Mouse (Mus musculus) cerebellum, postnatal 4 days (tissue): ENCODE measurements at regions not wholly inside any gene's neighbourhood (a gene's known extent, or its start where the extent isn't known, plus 50 kb on each side); places are given as distances from the start of the nearest gene placed in this dataset.
A peak's percentile ranks its signal among the peaks of the same experiment; 100 is the strongest.

ENCODE experiments used
- DNase-seq, 2 experiments: peaks; one replicate each; pipeline ENCODE4 v3.0.0; 2022; ENCODE audit warnings: low spot score in 2 of 2, mixed read lengths in 1 of 2

DNA sequence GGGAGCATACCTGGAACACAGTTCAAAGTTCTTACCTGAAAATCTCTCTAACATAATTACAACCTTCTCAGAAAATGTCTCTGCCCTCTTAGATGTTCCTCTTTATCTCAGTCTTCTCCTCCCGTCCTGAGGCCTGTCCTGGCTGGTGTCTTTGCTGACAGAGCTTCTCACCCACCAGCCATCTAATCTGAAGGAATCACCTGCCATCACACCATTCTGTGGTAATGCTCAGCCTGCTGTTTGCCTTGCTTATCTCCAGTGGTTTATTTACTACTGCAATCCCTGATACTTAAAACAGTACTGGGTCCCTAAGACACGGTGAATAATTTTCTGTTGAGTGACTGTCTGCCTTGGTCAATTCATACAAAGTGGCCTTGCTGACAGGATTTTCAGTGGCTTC, 317.8 kb upstream of the Hnrnpa3 start:
- DNase-seq = no peak

DNA sequence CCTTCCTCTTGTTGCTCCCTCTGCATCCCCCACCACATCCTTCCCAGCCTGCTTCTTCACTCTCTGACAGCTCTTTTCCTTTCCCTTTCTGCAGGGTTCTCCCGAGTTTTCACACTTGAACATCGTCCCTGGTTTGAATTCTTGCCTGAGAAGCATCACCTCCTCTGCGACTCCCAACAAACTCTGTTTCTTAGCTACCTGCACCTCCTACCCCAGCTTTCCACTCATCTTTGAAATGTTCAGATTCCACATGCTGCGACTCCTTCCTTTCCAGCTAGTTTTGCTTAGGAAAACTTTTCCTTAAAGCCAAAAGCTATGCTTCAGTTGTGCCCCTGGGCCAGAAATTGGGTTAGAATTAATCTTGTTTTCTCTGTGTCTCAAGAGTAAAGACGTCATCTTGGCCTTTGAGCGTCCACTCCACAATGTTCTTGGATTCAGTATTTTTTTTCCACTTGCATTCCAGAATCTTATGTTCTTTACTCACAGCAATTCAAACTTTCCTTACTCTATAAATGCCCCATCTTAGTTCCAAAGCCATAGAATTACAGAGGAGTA, 317.3 kb upstream of the Hnrnpa3 start:
- DNase-seq = no peak

DNA sequence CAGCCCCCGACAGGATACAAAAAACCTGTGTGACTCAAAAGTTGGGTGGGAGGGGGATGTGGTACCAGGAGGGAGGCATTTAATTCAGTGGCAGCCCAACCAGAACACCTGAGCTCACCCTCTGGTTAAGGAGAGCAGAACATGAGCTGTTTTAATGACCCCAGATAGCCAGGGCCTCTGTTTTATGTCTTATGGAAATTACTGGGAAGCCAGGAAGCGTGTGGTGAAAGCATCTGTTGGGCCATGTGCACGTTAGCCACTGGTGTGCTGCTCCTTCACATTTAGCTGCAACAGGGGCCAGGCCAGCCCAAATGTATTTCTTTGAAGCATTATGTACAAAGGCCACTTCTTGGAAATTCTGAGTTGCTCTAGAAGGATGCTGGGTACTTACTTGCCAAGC, 308.2 kb upstream of the Hnrnpa3 start:
- DNase-seq = no peak

DNA sequence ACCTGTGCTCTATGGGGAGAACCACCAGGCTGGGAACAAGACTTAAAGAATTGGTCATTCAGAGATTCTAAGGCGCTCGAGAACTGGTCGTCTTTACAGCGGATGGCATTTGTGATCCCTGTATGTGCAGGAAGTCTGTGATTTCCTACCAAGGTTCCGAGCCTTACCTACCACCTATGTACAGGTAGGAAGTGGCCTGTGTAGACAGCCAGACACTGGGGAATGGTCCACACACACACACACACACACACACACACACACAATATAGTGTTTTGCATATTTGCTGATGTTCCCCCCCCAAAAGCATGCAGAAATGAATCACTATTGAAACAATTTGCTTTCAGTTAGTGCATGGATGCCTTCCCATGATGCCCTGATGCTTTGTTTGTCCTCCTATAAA, 307.1 kb upstream of the Hnrnpa3 start:
- DNase-seq = no peak

DNA sequence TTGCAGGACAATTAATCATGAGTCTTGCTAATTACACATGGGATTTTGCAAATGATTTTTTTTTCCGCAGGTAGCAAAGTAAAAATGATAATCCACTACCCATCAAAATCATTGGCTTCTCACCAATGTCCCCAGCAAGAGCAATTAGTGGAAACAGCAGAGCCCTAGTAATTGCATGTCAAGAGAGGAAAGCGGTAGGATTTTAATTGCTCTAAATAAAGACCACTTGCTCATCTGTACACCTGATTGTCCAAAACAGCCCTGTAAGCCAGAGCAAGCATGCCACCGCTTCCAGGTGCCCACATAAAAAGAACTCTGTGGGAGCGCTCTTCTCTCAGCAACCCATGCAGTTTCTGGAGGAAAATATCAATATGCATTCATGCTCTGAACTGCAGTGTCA, 306.5 kb upstream of the Hnrnpa3 start:
- no peak for DNase-seq

DNA sequence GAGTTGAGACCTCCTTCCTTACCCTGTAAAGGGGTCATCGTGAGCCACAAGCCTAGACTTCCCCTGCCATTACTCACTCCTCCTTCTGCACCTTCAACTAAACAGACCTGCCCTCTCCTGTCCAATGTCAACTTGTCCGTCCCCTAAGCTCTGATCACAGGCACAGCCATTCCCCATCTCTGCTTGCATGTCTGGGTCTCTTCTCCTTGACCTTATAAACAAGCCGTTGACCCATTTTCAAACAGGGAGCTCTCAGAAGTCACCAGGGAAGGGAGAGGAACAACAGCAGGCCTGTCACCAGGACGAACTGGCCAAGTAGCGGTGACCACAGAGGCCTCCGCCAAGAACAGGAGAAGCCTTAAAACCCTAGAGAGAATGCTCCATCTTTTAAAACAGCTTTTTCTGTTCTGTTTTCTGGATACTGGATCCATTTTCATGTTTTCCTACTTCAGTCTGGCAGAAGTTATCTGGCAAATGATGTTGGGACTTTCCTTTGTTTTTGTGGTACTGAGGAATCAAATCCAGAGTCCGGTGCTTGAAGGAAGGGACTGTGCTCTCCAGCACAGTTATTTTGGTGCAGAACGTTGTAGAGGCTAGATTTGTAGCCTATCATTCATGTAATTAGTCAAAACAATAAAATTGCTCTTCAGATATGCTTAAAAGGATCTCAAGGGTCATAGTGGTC, 302.2 kb upstream of the Hnrnpa3 start:
- DNase-seq = no peak

DNA sequence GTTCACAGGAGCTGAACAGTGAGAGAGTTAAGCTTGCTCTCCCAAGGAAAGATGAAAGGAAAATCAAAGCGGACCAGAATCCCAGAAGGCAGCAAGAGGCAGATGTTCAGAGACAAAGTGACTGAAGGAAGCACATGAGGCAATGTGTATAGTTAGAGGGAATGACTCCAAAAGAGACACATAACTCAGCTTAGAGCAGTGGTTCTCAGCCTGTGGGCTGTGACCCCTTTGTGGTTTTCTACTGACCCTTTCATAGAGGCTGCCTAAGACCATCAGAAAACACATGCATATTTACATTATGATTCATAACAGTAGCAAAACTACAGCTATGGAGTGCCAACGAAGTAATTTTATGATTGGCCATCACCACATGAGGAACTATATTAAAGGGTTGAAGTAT, 301.5 kb upstream of the Hnrnpa3 start:
- no peak for DNase-seq

DNA sequence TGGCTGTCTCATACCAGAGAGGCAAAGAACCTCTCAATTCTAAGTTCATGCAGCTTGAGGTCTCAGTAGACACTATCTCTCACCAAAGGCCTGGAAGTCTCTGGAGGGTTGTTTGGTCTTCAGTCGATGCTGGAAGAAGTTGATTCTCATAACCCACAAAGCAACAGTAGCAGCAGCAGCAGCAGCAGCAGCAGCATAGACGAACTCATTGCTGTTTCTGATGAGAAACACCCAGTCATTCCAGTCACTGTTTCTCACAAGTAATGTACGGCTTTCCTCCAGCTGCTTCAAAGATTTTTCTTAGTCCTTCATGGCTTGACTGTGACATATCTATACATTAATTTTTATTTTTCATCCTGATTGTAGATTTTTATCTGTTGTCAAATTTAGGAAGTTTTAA, 298.1 kb upstream of the Hnrnpa3 start:
- no peak for DNase-seq

DNA sequence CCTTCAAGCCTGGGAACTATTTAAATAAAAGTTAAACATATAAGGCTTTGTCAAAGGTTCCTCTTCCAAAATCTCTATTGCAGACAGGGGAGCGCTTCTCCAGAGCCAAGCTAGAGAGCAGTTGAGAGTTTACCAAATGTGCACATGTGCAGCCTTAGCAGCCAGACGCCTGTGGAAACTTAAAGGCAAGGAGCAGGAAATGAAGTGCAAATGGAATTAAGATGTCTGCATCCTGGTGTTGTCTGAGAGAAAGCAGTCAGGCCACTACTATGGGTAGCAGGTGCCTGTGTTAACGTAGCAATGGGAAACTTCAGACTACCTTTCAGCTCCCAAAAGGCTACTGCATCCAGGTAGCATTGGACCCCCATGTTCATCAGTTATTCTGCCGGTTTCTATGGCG, 282.4 kb upstream of the Hnrnpa3 start:
- no peak for DNase-seq

DNA sequence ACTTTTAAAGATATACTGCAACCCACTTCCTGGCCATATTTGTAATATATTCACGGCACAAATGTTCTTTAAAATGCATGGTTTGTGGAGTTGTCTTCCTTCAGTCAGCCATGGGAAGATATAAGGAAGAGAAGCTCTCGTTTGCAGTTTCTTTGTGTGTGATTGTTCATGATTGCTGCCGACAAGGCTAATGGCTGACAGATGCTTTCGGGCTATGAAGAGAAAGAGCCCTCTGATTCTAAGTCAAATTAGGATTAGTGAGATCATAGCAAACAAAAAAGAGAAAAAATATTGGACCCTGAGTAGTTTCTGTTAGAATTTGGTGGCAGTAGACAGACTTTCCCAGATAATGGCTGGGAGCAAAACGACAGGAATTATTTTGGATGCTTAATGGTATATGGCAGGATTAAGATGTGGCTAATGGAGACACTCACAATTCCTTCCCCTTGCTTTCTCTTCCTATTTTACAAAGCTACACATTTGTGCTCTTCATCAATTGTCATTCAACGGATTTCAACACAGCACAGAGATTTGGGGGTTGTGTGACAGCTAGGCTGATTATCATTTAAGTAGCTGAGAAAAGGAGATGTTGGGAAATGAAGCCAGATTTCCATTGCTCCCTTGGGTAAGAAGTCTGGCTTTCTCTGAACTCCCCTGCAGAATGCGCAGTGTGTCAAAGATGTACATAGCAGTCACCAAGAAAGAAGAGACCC, 273.4 kb upstream of the Hnrnpa3 start:
- no peak for DNase-seq

DNA sequence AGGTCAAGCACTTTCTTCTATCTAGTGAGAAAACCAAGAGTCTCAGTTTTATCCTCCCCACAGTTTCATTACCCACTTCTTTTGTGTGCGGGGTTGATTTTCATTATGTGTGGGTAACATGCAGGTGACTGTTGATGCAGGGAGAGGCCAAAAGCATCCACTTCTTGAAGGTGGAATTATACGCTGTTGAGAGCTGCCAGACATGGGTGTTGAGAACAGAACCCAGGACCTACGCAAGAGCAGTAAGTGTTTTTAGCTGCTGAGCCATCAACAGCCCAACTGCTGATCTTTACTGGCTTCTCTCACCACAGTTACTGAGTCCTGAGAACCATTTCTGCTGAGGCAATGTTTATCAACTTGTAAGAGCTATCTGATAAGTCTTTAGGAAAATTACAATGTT, 272.4 kb upstream of the Hnrnpa3 start:
- no peak for DNase-seq

DNA sequence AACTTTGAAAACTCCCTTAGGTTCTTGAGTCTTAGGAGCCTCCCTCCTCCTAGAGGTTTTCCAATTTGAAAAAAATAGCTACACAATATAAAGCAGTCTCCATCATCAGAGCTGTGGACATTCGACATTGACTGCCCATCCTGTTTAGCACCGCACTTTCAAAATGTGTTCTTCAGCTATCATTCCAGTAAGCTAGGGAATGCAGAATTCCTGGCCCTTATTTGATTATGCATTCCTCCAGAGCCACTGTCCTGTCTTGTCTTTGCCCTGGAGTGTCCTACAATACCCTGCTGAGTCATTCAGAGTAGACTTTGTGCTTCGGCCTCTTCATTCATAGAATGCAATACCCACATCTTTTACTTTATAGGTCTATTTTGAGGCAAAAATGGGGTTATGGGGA, 267.0 kb upstream of the Hnrnpa3 start:
- DNase-seq = no peak

DNA sequence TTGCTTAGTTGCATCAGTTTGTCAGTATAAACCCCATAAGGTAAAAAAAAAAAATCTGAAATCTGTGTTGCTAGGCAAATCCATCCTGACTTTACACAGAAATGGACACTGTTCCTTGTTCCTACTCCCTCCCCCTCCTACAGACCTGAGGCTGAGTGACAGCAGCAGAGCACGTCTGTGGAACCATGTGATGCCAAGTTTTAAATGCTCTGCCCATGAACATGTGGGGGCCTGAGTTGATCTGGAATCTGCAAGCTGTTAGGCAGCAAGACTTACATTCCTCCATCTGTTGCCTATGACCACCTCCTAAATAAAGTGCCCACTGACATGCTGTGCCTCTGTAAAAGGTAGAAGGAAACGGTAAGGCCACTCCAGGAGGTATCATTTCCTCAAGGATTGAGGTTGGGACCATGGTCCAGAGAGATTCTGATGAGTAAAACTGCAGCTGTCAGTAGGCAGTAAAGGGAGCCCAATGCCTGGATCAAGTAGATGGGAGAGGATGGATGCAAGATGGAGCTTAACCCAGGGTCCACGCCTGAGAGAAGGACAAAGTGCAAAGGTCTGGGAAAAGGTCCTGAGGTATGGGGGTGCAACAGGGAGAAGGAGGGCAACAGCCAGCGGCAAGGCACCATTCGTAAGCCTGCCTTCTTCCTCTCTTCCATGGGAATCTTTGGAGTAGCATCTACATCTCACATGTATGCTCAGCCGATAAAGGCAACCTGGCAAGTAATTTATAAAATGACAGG, 264.0 kb upstream of the Hnrnpa3 start:
- no peak for DNase-seq

DNA sequence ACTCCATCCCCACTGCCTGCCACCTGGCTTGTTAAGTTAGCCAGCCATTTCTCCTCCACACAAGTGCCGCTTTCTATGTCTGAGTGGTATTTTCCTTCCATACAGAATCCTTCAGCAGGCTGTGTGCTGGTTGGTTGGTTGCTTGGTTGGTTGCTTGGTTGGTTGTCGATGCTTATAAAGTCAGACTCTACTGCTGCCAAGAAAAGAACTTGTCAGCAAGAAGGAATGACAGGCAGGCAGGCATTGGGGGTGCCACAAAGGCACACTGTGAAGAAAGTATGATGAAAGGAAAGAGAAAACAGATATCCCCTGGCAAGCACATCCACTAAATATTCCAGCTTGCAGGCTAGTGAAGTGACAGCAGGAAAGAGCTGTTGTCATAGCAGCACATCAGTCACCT, 263.0 kb upstream of the Hnrnpa3 start:
- no peak for DNase-seq

DNA sequence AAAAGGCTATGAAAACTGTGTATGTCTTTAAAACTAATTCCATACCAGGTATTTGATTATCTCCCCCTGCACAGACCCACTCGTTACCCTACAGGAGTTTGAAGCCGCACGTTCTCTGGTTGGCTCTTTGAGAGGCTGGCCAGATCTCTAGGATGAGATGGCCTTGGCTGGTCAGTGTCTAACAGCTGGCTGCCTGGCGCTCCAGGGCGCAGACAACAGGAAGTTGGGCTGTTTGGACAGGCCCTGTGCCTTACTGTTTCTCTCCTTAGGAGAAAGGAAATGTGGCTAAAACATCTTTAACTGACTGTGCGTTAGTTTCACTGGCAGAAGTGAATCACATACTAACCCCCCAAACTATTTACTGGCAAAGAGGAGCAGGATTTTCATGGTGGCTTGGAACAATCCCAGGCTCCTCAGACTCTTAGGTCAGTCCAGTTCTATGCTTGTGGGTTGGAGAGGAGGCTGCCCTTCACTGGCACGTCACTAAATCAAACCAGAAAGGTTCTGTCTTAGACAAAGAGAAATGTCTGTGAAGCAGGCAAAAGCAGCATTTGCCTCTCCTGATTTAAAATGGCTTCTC, 258.7 kb upstream of the Hnrnpa3 start:
- DNase-seq = no peak

DNA sequence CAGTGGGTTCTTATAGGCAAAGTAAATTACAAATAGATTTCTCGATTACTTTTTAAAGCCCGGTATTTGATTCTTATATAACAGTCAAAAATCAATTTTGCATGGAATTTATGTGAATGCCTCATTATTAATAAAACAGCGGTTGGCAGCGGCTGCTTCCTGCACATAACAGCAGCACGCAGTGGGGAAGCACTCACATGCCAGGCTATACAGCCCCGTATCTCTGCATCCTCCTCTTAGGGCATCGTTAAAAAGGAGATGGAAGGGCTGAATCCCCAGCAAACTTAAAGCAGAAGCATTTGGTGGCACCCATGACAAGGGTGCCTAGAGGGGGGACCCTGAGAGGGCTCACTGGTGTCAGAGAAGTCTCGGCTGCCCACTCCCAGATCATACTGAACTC, 255.3 kb upstream of the Hnrnpa3 start:
- no peak for DNase-seq

DNA sequence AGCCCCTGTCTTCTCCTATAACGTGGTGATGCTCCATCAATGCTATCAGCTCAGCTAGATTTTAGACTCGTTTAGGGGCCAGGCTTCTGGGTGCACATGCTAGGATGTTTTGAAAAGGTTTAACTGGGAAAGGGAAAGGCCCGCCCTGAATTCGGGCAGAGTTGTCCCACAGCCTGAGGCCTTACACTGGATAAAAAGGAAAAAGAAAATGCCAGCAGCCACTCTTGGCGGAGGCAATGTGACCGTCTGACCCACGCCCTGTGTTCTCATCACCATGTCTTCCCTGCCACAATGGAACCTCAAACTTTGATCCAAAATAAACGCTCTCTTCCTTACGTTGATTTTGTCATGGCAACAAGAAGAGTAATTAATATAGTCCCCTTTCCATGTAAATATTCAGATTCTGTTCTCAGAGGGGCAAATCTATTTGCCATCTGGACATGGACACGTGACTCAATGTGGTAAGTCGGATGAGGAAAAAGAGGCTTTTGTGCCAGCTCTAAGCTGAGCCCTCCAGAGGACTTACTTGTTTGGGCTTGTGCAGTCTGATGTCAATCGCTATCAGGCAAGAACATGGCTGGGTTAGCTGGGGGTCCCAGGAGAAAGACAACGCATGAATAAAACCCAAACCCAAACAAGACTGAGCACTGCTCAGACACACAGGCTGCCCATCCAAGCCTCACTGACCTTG, 253.4 kb upstream of the Hnrnpa3 start:
- peak in 1 of 2 experiments; percentile 10 for DNase-seq

DNA sequence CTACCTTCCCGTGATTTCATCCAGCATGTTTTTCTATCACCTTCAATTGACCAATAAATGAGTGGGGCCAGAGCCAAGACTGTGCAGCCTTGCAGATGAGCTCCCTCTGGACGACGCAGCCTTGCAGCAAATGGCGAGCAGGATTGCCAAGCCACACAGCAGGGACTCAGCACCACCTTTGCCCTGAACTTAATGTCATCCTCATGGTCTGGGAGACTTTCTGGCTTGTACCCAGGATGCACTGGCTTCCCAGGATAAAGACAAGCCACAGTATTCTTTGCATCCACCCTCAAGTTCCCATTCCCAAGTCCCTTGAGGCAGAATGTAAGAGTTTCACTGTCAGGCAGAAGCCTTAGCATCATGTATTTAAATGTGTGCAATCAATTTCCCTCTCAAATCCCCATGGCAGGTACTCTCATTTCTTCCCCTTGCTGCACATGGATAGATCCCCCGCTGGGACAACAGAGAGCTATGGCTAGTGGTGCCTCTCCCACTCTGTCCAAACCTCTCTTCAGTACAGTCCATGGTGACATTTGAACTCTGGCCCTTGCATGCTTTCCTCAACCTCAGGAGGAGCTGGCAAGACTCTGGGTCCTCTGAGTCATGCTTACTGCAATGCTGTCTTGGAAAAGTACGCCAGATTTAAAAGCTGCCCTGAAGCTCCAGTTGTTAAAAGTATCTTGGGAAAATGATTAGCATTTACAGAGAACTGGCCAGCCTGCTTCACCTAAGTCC, 252.2 kb upstream of the Hnrnpa3 start:
- DNase-seq = peak in 1 of 2 experiments; percentile 49

DNA sequence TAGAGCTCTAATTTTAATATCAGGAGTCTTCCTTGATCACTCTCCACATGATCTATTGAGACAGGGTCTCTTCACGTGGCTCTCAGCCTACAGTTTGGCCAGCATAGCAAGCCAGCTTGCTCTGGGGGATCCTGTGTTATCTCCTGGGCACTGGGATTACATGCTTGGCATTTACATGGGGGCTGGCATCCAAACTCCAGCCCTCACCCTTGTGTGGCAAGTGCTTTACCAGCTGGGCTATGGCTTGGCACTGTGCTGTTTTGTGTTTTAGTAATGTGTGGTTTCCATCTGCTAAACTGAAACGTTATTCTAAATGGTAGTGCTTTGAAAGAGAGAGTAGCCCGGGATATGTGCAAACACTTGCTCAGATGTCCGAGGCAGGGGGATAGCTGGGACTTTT, 251.5 kb upstream of the Hnrnpa3 start:
- DNase-seq = peak in 1 of 2 experiments; percentile 37

DNA sequence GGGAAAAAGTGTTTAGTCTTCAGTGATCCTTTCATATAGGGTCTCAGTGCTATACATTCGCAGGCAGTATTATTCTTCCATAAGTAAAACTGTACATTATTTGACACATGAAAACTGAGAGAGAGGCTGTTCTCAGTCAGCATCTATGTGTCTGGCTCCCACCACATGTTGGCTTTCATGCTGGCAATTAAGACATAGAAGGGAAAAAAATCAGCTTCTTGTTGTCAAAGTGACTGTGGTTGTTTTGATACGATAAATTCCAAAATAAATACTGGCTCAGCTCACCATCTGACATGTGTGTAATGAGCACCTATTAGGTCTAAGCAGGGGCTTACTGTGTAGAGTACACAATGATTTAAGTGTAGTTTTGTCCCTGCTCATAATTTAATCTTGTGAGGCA, 251.0 kb upstream of the Hnrnpa3 start:
- no peak for DNase-seq

DNA sequence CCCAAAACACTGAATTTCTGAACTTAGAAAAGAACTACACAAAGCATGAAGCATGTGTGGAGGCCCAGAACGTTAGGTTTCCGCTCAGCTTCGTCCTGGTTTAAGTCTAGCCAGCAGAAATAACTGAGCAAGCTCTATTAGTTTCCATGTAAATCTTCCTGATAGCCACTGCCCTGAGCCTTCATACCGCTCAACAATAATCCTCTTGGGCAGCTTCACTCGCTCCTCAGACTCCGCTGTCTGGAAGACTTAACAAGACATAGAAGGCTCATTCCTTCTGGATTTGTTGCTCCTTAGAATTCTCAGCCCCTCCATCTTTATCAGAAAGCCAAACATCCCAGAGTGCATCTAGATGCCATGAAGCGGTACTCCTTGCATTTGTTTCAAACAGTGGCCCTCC, 249.3 kb upstream of the Hnrnpa3 start:
- no peak for DNase-seq
